Mouse (Mus musculus) 416B (cell line): ENCODE results near the gene Slc2a2.
A peak's percentile ranks its signal among the peaks of the same experiment; 100 is the strongest.
"Not testable (repeated sequence)": the region's sequence is repeated elsewhere in the genome, so short reads cannot be mapped to it uniquely, and the experiment has no call there.

Experiments
- DNase-seq: peaks from one replicate; pipeline ENCODE4 v3.0.0; 2011; ENCODE audit warnings: low read depth

The Slc2a2 gene

DNA sequence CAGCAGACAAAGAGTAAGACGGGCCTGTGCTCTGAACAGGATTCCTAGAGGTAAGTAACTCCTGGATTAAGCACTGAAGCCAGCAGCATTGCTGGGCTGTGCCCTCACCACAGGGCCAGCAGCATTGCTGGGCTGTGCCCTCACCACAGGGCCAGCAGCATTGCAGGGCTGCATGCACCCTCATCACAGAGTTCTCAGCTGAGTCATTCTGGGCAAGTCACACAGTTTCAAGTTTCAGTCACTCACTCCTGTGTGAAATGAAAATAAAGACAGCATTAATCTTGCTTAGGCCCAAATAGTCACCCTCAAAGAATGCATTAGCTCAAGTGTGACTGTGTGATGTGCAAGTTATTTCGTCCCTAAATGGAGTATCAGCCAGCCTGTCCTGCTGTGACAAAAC, 37.0 kb downstream of the Slc2a2 start:
- DNase-seq: peak; percentile 34

- DNase-seq: no peak
Observed at GRCm38 (mm10) chr3:28736981-28737380, 39.3 kb downstream of the Slc2a2 start.

- no peak for DNase-seq
Observed at GRCm38 (mm10) chr3:28740353-28740752, 42.6 kb downstream of the Slc2a2 start.

- DNase-seq: no peak
Observed at GRCm38 (mm10) chr3:28743251-28743650, 45.5 kb downstream of the Slc2a2 start.

GRCm38 (mm10) chr3:28745835-28746483, 48.3 kb downstream of the Slc2a2 start:
- peak; percentile 89 for DNase-seq

GRCm38 (mm10) chr3:28748151-28748550, 50.4 kb downstream of the Slc2a2 start:
- DNase-seq: no peak

GRCm38 (mm10) chr3:28748956-28749355, 51.3 kb downstream of the Slc2a2 start:
- DNase-seq: no peak

- DNase-seq: no peak
Observed at GRCm38 (mm10) chr3:28755477-28755876, 57.8 kb downstream of the Slc2a2 start.

- no peak for DNase-seq
Observed at GRCm38 (mm10) chr3:28761225-28761789, 63.6 kb downstream of the Slc2a2 start.

- no peak for DNase-seq
Observed at GRCm38 (mm10) chr3:28766935-28767334, 69.2 kb downstream of the Slc2a2 start.

DNA sequence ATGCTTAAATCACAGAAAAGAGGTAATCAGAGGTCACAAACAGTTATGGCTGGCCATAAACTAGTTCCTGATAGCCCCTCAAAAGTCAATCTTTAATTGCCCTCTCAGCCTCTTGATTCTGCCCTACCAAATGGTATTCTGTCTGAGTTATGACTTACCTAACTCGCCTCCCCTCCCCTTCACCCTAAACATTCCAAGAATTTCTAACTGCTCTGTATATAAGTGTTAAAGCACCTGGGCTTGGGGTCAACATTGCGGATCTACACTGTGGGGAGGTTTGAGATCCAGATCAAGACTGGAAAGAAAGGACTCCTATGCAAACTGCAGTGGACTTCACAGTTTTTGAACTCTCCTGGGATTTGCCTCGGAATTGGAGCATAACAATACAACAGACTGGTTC, 70.5 kb downstream of the Slc2a2 start:
- DNase-seq: no peak

- DNase-seq: not testable (repeated sequence)
Observed at GRCm38 (mm10) chr3:28772919-28773318, 75.2 kb downstream of the Slc2a2 start.

DNA sequence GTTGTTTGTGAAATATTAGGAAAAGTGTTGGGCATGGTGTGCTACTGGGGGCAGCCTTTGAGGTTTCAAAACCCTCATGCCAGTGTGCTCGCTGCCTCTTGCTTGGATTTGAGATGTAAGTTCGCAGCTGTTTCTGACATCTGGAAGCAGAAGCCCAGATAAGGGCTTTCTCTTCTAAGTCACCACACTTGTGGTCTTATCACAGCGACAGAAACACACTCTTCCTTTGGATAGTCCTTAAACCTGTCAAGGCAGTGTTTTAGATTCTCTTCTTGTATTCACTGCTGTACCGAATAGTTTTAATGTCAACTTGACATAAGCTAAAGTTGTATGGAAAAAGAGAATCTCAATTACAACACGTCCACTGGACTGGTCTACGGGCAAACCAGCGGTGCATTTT, 77.7 kb downstream of the Slc2a2 start:
- no peak for DNase-seq

DNA sequence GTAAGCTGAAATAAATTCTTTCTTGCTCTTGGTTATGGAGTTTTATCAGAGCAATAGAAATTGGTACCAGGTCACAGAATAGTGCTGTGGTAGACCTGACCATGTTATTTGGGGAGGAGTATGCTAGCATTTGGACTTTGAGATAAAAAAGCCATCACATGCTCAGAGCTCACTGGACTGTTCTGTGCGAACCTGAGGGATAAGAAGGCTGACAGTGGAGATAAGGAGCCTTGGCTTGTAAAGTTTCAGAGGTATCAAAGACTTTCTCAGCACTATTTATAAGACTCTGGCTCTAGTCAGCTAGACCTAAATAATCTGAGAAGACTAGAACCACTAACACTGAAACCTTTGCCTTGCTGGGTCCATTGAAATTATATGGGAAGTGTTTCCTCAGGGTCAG, 78.3 kb downstream of the Slc2a2 start:
- no peak for DNase-seq

- DNase-seq: no peak
Observed at GRCm38 (mm10) chr3:28776491-28776890, 78.8 kb downstream of the Slc2a2 start.

DNA sequence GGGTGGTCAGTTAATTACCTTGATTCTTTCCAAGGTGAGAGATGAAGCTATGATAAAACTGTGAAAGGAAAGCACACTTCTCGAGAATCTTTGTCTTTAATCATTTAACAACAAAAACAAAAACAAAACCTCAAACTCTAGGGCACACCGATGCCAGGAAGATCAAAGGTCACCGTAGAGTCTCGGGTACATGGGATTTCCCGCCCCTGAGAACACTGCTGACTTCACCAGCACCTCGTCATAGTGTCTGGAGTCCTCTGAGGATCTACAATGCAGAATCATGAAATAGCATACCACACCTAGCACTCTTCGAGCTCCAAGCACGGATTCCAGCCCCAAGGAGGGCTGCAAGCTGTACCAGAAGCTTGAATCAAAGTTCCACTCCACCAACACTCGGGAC, 82.8 kb downstream of the Slc2a2 start:
- DNase-seq: no peak
